Comparison of ENCODE assay signal across 19 mouse cellular contexts in the genomic region with DNA sequence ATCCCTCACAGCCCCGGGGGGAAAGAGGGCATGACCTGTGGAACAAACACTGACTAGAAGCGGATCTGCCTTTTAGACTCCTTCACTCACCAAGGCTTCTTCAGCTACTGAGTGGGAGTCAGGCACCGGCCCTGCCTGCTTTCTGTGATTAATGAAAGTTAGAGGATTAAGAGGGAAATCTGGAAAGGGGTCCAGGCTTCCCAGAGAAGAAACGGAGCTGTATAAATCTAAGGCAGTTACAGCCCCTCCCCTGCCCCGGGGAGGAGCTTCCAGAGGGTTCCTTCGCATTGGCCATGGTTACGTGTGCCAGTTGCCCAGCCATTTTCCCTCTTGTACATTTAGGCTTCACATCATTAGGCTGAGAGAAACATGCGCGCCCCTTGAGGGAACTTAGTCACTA.
"Had no signal": no experiment of that assay in that cellular context is flagged by ENCODE, and none has a peak within 500 bp of the region (broad histone marks: within the 10 kb centered on the region; RNA-seq: fewer than 3 reads in every experiment).

No protein-coding gene starts in this region.

- H3K36me3 ChIP-seq: liver, embryonic 13.5 days; midbrain, embryonic 13.5 days; neural tube, embryonic 12.5 days; neural tube, embryonic 15.5 days had no signal

- H3K4me1 ChIP-seq: liver, embryonic 13.5 days; megakaryocyte, embryonic 14.5 days had no signal

- ATAC-seq: intestine, postnatal 0 days; lung, postnatal 0 days; midbrain, embryonic 13.5 days had no signal

- H3K9ac ChIP-seq: liver, embryonic 13.5 days; midbrain, embryonic 13.5 days; neural tube, embryonic 12.5 days; neural tube, embryonic 15.5 days had no signal

- H3K9me3 ChIP-seq: liver, embryonic 13.5 days; midbrain, embryonic 13.5 days; neural tube, embryonic 12.5 days; neural tube, embryonic 15.5 days had no signal

- H3K4me3 ChIP-seq: left cerebral cortex, adult 2 months; liver, embryonic 13.5 days; megakaryocyte, embryonic 14.5 days; midbrain, embryonic 13.5 days; neural tube, embryonic 12.5 days; neural tube, embryonic 15.5 days had no signal

- DNase-seq: kidney, adult 8-10 months; kidney, postnatal 36 days; layer of hippocampus, postnatal 36 days; liver, embryonic 13.5 days; lung, adult 2 months; lung, postnatal 36 days; right cerebral cortex, adult 18-20 months; right cerebral cortex, postnatal 14 days; right cerebral cortex, postnatal 4 days; thymus, adult 18-20 months; thymus, postnatal 36 days had no signal

- H3K4me2 ChIP-seq: liver, embryonic 13.5 days; midbrain, embryonic 13.5 days; neural tube, embryonic 12.5 days; neural tube, embryonic 15.5 days had no signal

- H3K27me3 ChIP-seq: liver, embryonic 13.5 days; megakaryocyte, embryonic 14.5 days; neural tube, embryonic 12.5 days; neural tube, embryonic 15.5 days had no signal

- H3K27ac ChIP-seq: left cerebral cortex, adult 2 months; liver, embryonic 13.5 days; midbrain, embryonic 13.5 days; neural tube, embryonic 12.5 days; neural tube, embryonic 15.5 days; stomach, postnatal 0 days had no signal
